Mouse (Mus musculus) CH12.LX (cell line): ENCODE measurements around the gene Scamp5. TPM values are rescaled to one million over a fixed set of nuclear protein-coding genes. Genes with fewer than 3 reads are reported as not detected.

Experiments used
- DNase-seq: peaks from one replicate; pipeline ENCODE4 v3.0.0-alpha.2; 2013; ENCODE audit errors: extremely low read depth
- H3K27ac ChIP-seq: 2 replicates; pipeline ENCODE4 v1.5.1; 2012; ENCODE audit warnings: low read depth, mild to moderate bottlenecking, control low read depth, moderate library complexity; ENCODE audit not compliant: insufficient read depth
- H3K27me3 ChIP-seq: replicated peaks from 2 replicates; pipeline ENCODE3; 2012; ENCODE audit warnings: inconsistent platforms
- H3K36me3 ChIP-seq, 2 experiments: replicated peaks in 1 of 2; 2 replicates each; pipeline versions ENCODE3 to v1.6.1; 2012; ENCODE audit warnings: inconsistent platforms in 1 of 2, low read length in 1 of 2, mild to moderate bottlenecking in 1 of 2, mixed read lengths in 1 of 2, moderate library complexity in 1 of 2; ENCODE audit not compliant: control insufficient read depth in 1 of 2, insufficient read depth in 1 of 2
- H3K4me1 ChIP-seq, 2 experiments: 2 replicates each; pipeline ENCODE4 v1.6.1; 2012; ENCODE audit warnings: inconsistent platforms in 1 of 2, moderate library complexity in 1 of 2; ENCODE audit not compliant: insufficient read depth in 2 of 2, control insufficient read depth in 1 of 2
- H3K4me2 ChIP-seq: 2 replicates; pipeline ENCODE4 v1.6.1; 2012; ENCODE audit warnings: low read depth, mild to moderate bottlenecking, control low read depth; ENCODE audit not compliant: poor library complexity, insufficient read depth, severe bottlenecking
- H3K4me3 ChIP-seq, 3 experiments: fragments of 150-350 bp in 1 of 3; sonication (generic) in 1 of 3; replicated peaks in 1 of 3; 2 replicates each; pipeline versions ENCODE3 to v1.5.1; 2011 to 2012; ENCODE audit warnings: low read depth in 2 of 3, low read length in 2 of 3, mild to moderate bottlenecking in 2 of 3, moderate library complexity in 2 of 3, control low read depth in 1 of 3, improper control_type of control experiment in 1 of 3, inconsistent platforms in 1 of 3, mixed read lengths in 1 of 3; ENCODE audit not compliant: poor library complexity in 1 of 3
- H3K79me2 ChIP-seq: replicated peaks from 2 replicates; pipeline ENCODE4 v1.6.1; 2012; ENCODE audit warnings: mild to moderate bottlenecking, moderate library complexity; ENCODE audit not compliant: control insufficient read depth, poor library complexity, insufficient read depth, severe bottlenecking; ENCODE audit errors: extremely low read depth
- H3K9ac ChIP-seq: 2 replicates; pipeline ENCODE4 v1.6.1; 2012; ENCODE audit warnings: low read depth, mild to moderate bottlenecking, control low read depth, moderate library complexity; ENCODE audit not compliant: insufficient read depth
- H3K9me3 ChIP-seq: replicated peaks from 2 replicates; pipeline ENCODE3; 2012; ENCODE audit warnings: low read length, inconsistent platforms, mixed read lengths
- BHLHE40 ChIP-seq: IDR thresholded peaks from 2 replicates; pipeline ENCODE4 v1.6.1; 2011; ENCODE audit warnings: mild to moderate bottlenecking, low read depth, low read length, improper control_type of control experiment
- CHD2 ChIP-seq: IDR thresholded peaks from 2 replicates; pipeline ENCODE4 v1.6.1; 2011; ENCODE audit warnings: low read length, improper control_type of control experiment
- E2F4 ChIP-seq: IDR thresholded peaks from 2 replicates; pipeline ENCODE4 v1.6.1; 2011; ENCODE audit warnings: low read depth, low read length, improper control_type of control experiment; ENCODE audit not compliant: insufficient replicate concordance
- ELF1 ChIP-seq: IDR thresholded peaks from 2 replicates; pipeline ENCODE4 v1.6.1; 2014; ENCODE audit warnings: low read depth, mild to moderate bottlenecking, inconsistent platforms, low read length, improper control_type of control experiment
- EP300 ChIP-seq: IDR thresholded peaks from 2 replicates; pipeline ENCODE4 v1.6.1; 2011; ENCODE audit warnings: low read length, improper control_type of control experiment
- ETS1 ChIP-seq: conservative IDR thresholded peaks from 2 replicates; pipeline ENCODE4 v1.6.1; 2012; ENCODE audit warnings: low read depth, mild to moderate bottlenecking, inconsistent platforms, low read length, improper control_type of control experiment, moderate library complexity
- HCFC1 ChIP-seq: IDR thresholded peaks from 2 replicates; pipeline ENCODE4 v1.6.1; 2012; ENCODE audit warnings: low read depth, mild to moderate bottlenecking, inconsistent platforms, low read length, improper control_type of control experiment
- IRF4 ChIP-seq: IDR thresholded peaks from 2 replicates; pipeline ENCODE4 v1.6.1; 2014; ENCODE audit warnings: low read depth, mild to moderate bottlenecking, inconsistent platforms, low read length, improper control_type of control experiment
- JUN ChIP-seq: IDR thresholded peaks from 2 replicates; pipeline ENCODE4 v1.6.1; 2011; ENCODE audit warnings: low read depth, mild to moderate bottlenecking, low read length, improper control_type of control experiment, moderate library complexity; ENCODE audit not compliant: insufficient read depth
- KAT2A ChIP-seq: IDR thresholded peaks from 2 replicates; pipeline ENCODE4 v1.6.1; 2012; ENCODE audit warnings: low read length, improper control_type of control experiment, inconsistent platforms; ENCODE audit not compliant: insufficient replicate concordance
- MXI1 ChIP-seq: IDR thresholded peaks from 2 replicates; pipeline ENCODE4 v1.6.1; 2011; ENCODE audit warnings: mild to moderate bottlenecking, low read depth, low read length, improper control_type of control experiment
- MYC ChIP-seq: IDR thresholded peaks from 2 replicates; pipeline ENCODE4 v1.6.1; 2011; ENCODE audit warnings: low read depth, mild to moderate bottlenecking, improper control_type of control experiment, low read length
- POLR2A ChIP-seq: IDR thresholded peaks from 2 replicates; pipeline ENCODE4 v1.6.1; 2011; ENCODE audit warnings: low read depth, mild to moderate bottlenecking, improper control_type of control experiment, low read length
- SMC3 ChIP-seq: IDR thresholded peaks from 2 replicates; pipeline ENCODE4 v1.6.1; 2011; ENCODE audit warnings: low read depth, low read length, improper control_type of control experiment
- TBP ChIP-seq: conservative IDR thresholded peaks from 2 replicates; pipeline ENCODE4 v1.6.1; 2011; ENCODE audit warnings: low read depth, low read length, improper control_type of control experiment
- TCF12 ChIP-seq: IDR thresholded peaks from 2 replicates; pipeline ENCODE4 v1.6.1; 2014; ENCODE audit warnings: low read depth, mild to moderate bottlenecking, inconsistent platforms, low read length, improper control_type of control experiment
- UBTF ChIP-seq: IDR thresholded peaks from 2 replicates; pipeline ENCODE4 v1.6.1; 2012; ENCODE audit warnings: low read depth, mild to moderate bottlenecking, inconsistent platforms, low read length, improper control_type of control experiment, moderate library complexity
- USF1 ChIP-seq: IDR thresholded peaks from 2 replicates; pipeline ENCODE4 v1.6.1; 2014; ENCODE audit warnings: low read depth, mild to moderate bottlenecking, inconsistent platforms, low read length, improper control_type of control experiment
- USF2 ChIP-seq: conservative IDR thresholded peaks from 2 replicates; pipeline ENCODE4 v1.6.1; 2011; ENCODE audit warnings: low read depth, low read length, improper control_type of control experiment
- dilution Hi-C: fragments of 300-500 bp; cut with MboI; formaldehyde crosslinking; loops from 2 replicates; pipeline ENCODE4 v1.14.3; 2020; ENCODE audit warnings: low sequenced_read_pairs; ENCODE audit not compliant: extremely low pct_unique_long_range_greater_than_20kb, extremely low pct_ligation_motif_present
- in situ Hi-C: fragments of 300-500 bp; cut with MboI; formaldehyde crosslinking; loops from 3 replicates; pipeline ENCODE4 v1.14.3; 2019; ENCODE audit warnings: low sequenced_read_pairs, low pct_ligation_motif_present, low pct_unique_long_range_greater_than_20kb, mixed read lengths
- polyA plus RNA-seq: library from polyadenylated mRNA; unstranded; fragments of >175 nt; gene quantifications from 2 replicates; pipeline ENCODE4 v1.2.1, GENCODE M21; 2012; ENCODE audit warnings: low read depth; ENCODE audit not compliant: insufficient read length
- total RNA-seq, 2 experiments: library from RNA; depleted of rRNA; stranded (reverse); fragments of 300-350 nt in 1 of 2; fragments of >200 nt in 1 of 2; gene quantifications; 2 replicates each; pipeline ENCODE4 v1.2.3; 2012 to 2014

Gene Scamp5
- total and polyA plus RNA-seq, 3 experiments = 0.34 to 2.1 (median 0.99) TPM

DNA sequence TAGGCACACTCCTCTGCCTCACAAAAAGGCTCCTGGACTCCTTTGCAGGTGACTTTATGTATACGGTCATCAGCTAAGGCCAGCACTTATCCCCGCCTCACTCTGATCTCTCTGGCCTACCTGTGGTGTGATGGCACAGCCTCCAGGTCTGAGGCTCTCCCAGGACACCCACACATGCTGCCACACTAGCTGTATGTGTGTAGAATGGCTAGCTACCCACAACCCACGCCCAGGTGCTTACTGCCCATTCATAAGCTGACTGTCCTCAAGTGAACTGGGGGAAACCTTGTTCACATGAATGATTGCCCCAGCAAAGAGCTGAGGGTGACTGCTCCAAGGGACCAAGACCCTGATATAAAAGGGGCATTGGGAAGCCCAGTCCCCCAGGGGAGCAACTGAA, 35.4 kb downstream of the Scamp5 start:
- TF ChIP-seq POLR2A (no peak), KAT2A (no peak)
- H3K27me3 ChIP-seq = no peaks in the 10 kb centered on the region
- H3K4me2 ChIP-seq = no peak overlapping the region
- no peak overlapping the region for H3K27ac ChIP-seq
- H3K4me1 ChIP-seq = peaks cover 32 to 80% of the 10 kb centered on the region in 2 experiments
- in situ Hi-C loops (no loop called here), dilution Hi-C loops (no loop called here)
- DNase-seq = no peak
- peaks cover 12 to 80% of the 10 kb centered on the region in 2 experiments for H3K36me3 ChIP-seq
- H3K9me3 ChIP-seq = no peaks in the 10 kb centered on the region
- H3K79me2 ChIP-seq = no peaks in the 10 kb centered on the region
- H3K4me3 ChIP-seq = no peak overlapping the region
- no peak overlapping the region for H3K9ac ChIP-seq

DNA sequence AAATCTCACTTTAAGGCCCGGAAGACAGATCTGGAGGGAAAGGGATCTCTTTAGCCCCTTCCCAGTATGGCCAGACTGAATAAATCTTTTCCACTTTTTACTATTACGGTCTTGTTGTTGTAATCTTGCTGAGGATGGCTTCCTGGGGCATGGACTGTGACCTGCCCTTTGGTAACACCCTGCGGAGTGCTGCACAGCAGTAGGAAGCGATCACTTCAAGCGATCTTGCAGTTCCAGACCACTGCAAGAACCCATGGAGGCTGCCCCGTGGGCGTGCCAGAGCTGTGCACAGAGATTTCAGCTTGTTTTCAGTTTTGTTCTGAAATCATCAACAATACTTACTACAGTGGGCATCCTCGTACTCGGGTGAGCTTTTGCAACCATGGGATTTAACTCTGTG, 36.7 kb downstream of the Scamp5 start:
- dilution Hi-C loops = no loop called here
- in situ Hi-C loops = no loop called here
- H3K4me3 ChIP-seq = no peak overlapping the region
- peaks cover 12 to 76% of the 10 kb centered on the region in 2 experiments for H3K36me3 ChIP-seq
- no peaks in the 10 kb centered on the region for H3K79me2 ChIP-seq
- no peaks in the 10 kb centered on the region for H3K9me3 ChIP-seq
- peaks cover 35 to 91% of the 10 kb centered on the region in 2 experiments for H3K4me1 ChIP-seq
- no peak overlapping the region for H3K4me2 ChIP-seq
- H3K27ac ChIP-seq = no peak overlapping the region
- no peak for TF ChIP-seq EP300
- DNase-seq = no peak
- no peak overlapping the region for H3K9ac ChIP-seq
- no peaks in the 10 kb centered on the region for H3K27me3 ChIP-seq

DNA sequence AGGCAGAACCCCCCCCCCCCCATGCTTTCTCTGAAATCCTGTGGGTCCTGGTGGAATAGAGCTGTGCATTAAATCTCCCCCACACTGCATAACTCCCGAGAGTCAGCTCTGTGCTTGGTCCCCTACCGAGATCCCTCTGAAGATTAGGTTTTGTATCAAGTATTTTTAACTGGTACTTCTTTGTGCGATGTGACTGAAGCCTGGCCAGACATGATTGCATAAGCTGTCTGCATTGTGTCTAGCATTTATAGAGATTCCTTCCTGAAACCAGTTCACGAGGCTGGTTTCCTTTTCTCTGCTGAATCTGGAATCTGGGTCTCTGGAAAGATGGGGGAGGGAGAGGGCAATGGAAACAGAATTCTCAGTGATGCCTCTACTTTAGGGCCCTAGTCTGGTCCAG, 39.5 kb downstream of the Scamp5 start:
- H3K36me3 ChIP-seq = peaks cover 14 to 75% of the 10 kb centered on the region in 2 experiments
- no peak for DNase-seq
- peak overlapping the region; percentile 44 for H3K9ac ChIP-seq
- H3K79me2 ChIP-seq = no peaks in the 10 kb centered on the region
- peaks cover 33 to 97% of the 10 kb centered on the region in 2 experiments for H3K4me1 ChIP-seq
- no peak overlapping the region for H3K4me3 ChIP-seq
- in situ Hi-C loops (loop anchor here (5.0 kb wide), 2 partner anchors 71 to 176 kb away; no protein-coding TSS in a partner anchor), dilution Hi-C loops (no loop called here)
- no peaks in the 10 kb centered on the region for H3K9me3 ChIP-seq
- peak overlapping the region; percentile 65 for H3K4me2 ChIP-seq
- no peak for TF ChIP-seq KAT2A
- H3K27me3 ChIP-seq = no peaks in the 10 kb centered on the region
- H3K27ac ChIP-seq = peak overlapping the region; percentile 78

DNA sequence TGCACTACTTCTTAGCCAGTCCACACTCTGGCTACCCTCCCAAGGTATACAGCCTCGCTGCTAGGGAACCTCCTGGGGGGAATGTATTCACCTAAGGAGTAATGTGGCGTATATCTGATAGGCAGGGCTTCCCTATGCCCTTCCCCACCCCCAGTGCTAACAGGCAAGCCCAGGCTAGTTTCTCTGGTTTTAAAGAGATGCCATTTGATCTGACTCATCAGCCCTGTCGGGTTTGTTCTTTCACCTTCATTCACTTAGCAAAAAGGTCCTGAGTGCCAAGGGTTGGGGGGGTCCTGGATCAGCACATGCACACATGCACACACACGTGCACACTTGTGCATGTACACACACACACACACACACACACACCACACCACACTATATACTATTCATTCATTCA, 39.9 kb downstream of the Scamp5 start:
- H3K9ac ChIP-seq = peak overlapping the region; percentile 44
- H3K9me3 ChIP-seq = no peaks in the 10 kb centered on the region
- in situ Hi-C loops = loop anchor here (5.0 kb wide), 2 partner anchors 71 to 176 kb away; no protein-coding TSS in a partner anchor
- no peaks in the 10 kb centered on the region for H3K27me3 ChIP-seq
- peaks cover 28 to 97% of the 10 kb centered on the region in 2 experiments for H3K4me1 ChIP-seq
- H3K4me3 ChIP-seq = no peak overlapping the region
- H3K36me3 ChIP-seq = peaks cover 17 to 75% of the 10 kb centered on the region in 2 experiments
- H3K4me2 ChIP-seq = peak overlapping the region; percentile 65
- no peaks in the 10 kb centered on the region for H3K79me2 ChIP-seq
- peak overlapping the region; percentile 78 for H3K27ac ChIP-seq
- dilution Hi-C loops = no loop called here
- peak; percentile 62 for DNase-seq
- TF ChIP-seq HCFC1 (no peak), MYC (peak; percentile 41; the same call in 1 of the 2 replicates), BHLHE40 (peak; percentile 89), CHD2 (peak; percentile 83), SMC3 (no peak), E2F4 (no peak), TCF12 (peak; percentile 42; the same call in 1 of the 2 replicates), UBTF (no peak), IRF4 (peak; percentile 72), JUN (peak; percentile 14; the same call in 1 of the 2 replicates), USF2 (no peak), ETS1 (peak; percentile 66), MXI1 (no peak), ELF1 (peak; percentile 23; the same call in 1 of the 2 replicates), USF1 (no peak), TBP (no peak), EP300 (peak; percentile 79)
